Mouse (Mus musculus) limb, embryonic 12.5 days (tissue): ENCODE results near the gene Ttc28. TPM values are rescaled to one million over a fixed set of nuclear protein-coding genes. Genes with fewer than 3 reads are reported as not detected.
A peak's percentile ranks its signal among the peaks of the same experiment; 100 is the strongest.

Experiments
- ATAC-seq: fragments of 200-750 bp; cut with Nextera tagmentation; 2 replicates; pipeline ENCODE4 v1.8.0; 2017; ENCODE audit warnings: low read depth, moderate TSS enrichment; ENCODE audit not compliant: insufficient number of reproducible peaks, insufficient read depth, low FRiP score, low TSS enrichment
- H3K27ac ChIP-seq: fragments of 300-500 bp; sonication (generic); 2 replicates; pipeline ENCODE4 v1.5.1; 2016; ENCODE audit warnings: mild to moderate bottlenecking, moderate library complexity
- H3K27me3 ChIP-seq: fragments of 300-500 bp; sonication (generic); 2 replicates; pipeline ENCODE4 v1.6.1; 2016; ENCODE audit warnings: mild to moderate bottlenecking, moderate library complexity
- H3K36me3 ChIP-seq: fragments of 300-500 bp; sonication (generic); 2 replicates; pipeline ENCODE4 v1.6.1; 2016; ENCODE audit warnings: mild to moderate bottlenecking, moderate library complexity
- H3K4me1 ChIP-seq: fragments of 300-500 bp; sonication (generic); replicated peaks from 2 replicates; pipeline ENCODE4 v1.6.1; 2016
- H3K4me2 ChIP-seq: fragments of 300-500 bp; sonication (generic); 2 replicates; pipeline ENCODE4 v1.6.1; 2016; ENCODE audit warnings: mild to moderate bottlenecking, moderate library complexity
- H3K4me3 ChIP-seq: fragments of 300-500 bp; sonication (generic); replicated peaks from 2 replicates; pipeline ENCODE4 v1.5.1; 2016; ENCODE audit warnings: mild to moderate bottlenecking
- H3K9ac ChIP-seq: fragments of 300-500 bp; sonication (generic); replicated peaks from 2 replicates; pipeline ENCODE4 v1.6.1; 2016; ENCODE audit warnings: mild to moderate bottlenecking, moderate library complexity
- H3K9me3 ChIP-seq: fragments of 300-500 bp; sonication (generic); 2 replicates; pipeline ENCODE4 v1.6.1; 2016; ENCODE audit warnings: mild to moderate bottlenecking, moderate library complexity
- WGBS: fragments of 180-500 bp; shearing (Covaris S2); methylation state at CpG from one replicate; pipeline ENCODE4 v1.1.7; 2016; 5-methylcytosine and 5-hydroxymethylcytosine counted together
- polyA plus RNA-seq: library from polyadenylated mRNA; unstranded; fragments of >200 nt; fragmentation: Nextera tagmentation; extraction: Ambion mirVana; gene quantifications from 2 replicates; pipeline ENCODE4 v1.2.1, GENCODE M21; 2016

Gene Ttc28
- polyA plus RNA-seq, 1 experiment from 2014 or later, result 20.0 TPM

- H3K4me3 ChIP-seq, result no peak overlapping the region
These were observed 81.3 kb downstream of the Ttc28 start for GRCm38 (mm10) chr5:110960890-110961289.

GRCm38 (mm10) chr5:110967483-110968055, 88.0 kb downstream of the Ttc28 start:
- Histone ChIP-seq H3K4me1 (peaks cover 5% of the 10 kb centered on the region; the same call in 1 of the 2 replicates), H3K9ac (no peak overlapping the region), H3K4me2 (no peak overlapping the region), H3K36me3 (no peaks in the 10 kb centered on the region), H3K27me3 (no peaks in the 10 kb centered on the region), H3K9me3 (no peaks in the 10 kb centered on the region), H3K4me3 (no peak overlapping the region), H3K27ac (no peak overlapping the region)
- WGBS, result 79% methylated on average over 11 of the region's 11 CpGs
- ATAC-seq, result no peak

More at GRCm38 (mm10) chr5:110960890-110961289, 81.3 kb downstream of the Ttc28 start:
- WGBS, result 81% methylated on average over 4 of the region's 4 CpGs
- Histone ChIP-seq H3K27me3 (no peaks in the 10 kb centered on the region), H3K9ac (no peak overlapping the region), H3K4me1 (peaks cover 4% of the 10 kb centered on the region), H3K4me2 (no peak overlapping the region), H3K36me3 (no peaks in the 10 kb centered on the region), H3K27ac (no peak overlapping the region), H3K9me3 (no peaks in the 10 kb centered on the region)
- no peak for ATAC-seq

- H3K9ac ChIP-seq, result no peak overlapping the region
- peaks cover 5% of the 10 kb centered on the region; the same call in 1 of the 2 replicates for H3K4me1 ChIP-seq
- ATAC-seq, result no peak
- 76% methylated on average over 1 of the region's 1 CpGs for WGBS
- H3K9me3 ChIP-seq, result no peaks in the 10 kb centered on the region
- H3K27me3 ChIP-seq, result no peaks in the 10 kb centered on the region
- no peak overlapping the region for H3K4me2 ChIP-seq
- H3K36me3 ChIP-seq, result no peaks in the 10 kb centered on the region
- H3K4me3 ChIP-seq, result no peak overlapping the region
- H3K27ac ChIP-seq, result no peak overlapping the region
These were observed 89.0 kb downstream of the Ttc28 start for GRCm38 (mm10) chr5:110968566-110968965.

GRCm38 (mm10) chr5:110970162-110970780, 90.7 kb downstream of the Ttc28 start:
- peaks cover 6% of the 10 kb centered on the region; the same call in 1 of the 2 replicates for H3K36me3 ChIP-seq
- WGBS, result 85% methylated on average over 9 of the region's 9 CpGs
- H3K27ac ChIP-seq, result no peak overlapping the region
- H3K4me2 ChIP-seq, result no peak overlapping the region
- no peak overlapping the region for H3K4me3 ChIP-seq
- no peak for ATAC-seq
- H3K27me3 ChIP-seq, result no peaks in the 10 kb centered on the region
- H3K9me3 ChIP-seq, result peaks cover 9% of the 10 kb centered on the region; the same call in 1 of the 2 replicates
- peaks cover 5% of the 10 kb centered on the region; the same call in 1 of the 2 replicates for H3K4me1 ChIP-seq
- no peak overlapping the region for H3K9ac ChIP-seq

GRCm38 (mm10) chr5:110976721-110977120, 97.1 kb downstream of the Ttc28 start:
- Histone ChIP-seq H3K36me3 (peaks cover 6% of the 10 kb centered on the region; the same call in 1 of the 2 replicates), H3K9me3 (peaks cover 9% of the 10 kb centered on the region; the same call in 1 of the 2 replicates), H3K4me3 (no peak overlapping the region), H3K27me3 (no peaks in the 10 kb centered on the region), H3K4me2 (no peak overlapping the region), H3K4me1 (peaks cover 18% of the 10 kb centered on the region), H3K27ac (no peak overlapping the region), H3K9ac (no peak overlapping the region)
- 86% methylated on average over 7 of the region's 7 CpGs for WGBS
- no peak for ATAC-seq

- Histone ChIP-seq H3K36me3 (peaks cover 6% of the 10 kb centered on the region; the same call in 1 of the 2 replicates), H3K27me3 (no peaks in the 10 kb centered on the region), H3K4me3 (no peak overlapping the region), H3K27ac (no peak overlapping the region), H3K9me3 (peaks cover 9% of the 10 kb centered on the region; the same call in 1 of the 2 replicates), H3K9ac (no peak overlapping the region), H3K4me1 (peaks cover 23% of the 10 kb centered on the region), H3K4me2 (no peak overlapping the region)
- ATAC-seq, result no peak
- 83% methylated on average over 4 of the region's 4 CpGs for WGBS
These were observed 98.2 kb downstream of the Ttc28 start for GRCm38 (mm10) chr5:110977796-110978195.

GRCm38 (mm10) chr5:110978461-110978860, 98.9 kb downstream of the Ttc28 start:
- Histone ChIP-seq H3K4me2 (peak overlapping the region; percentile 89), H3K27ac (peak overlapping the region; percentile 94), H3K9me3 (peaks cover 9% of the 10 kb centered on the region; the same call in 1 of the 2 replicates), H3K4me3 (peak overlapping the region; percentile 78), H3K36me3 (peaks cover 6% of the 10 kb centered on the region; the same call in 1 of the 2 replicates), H3K4me1 (peaks cover 23% of the 10 kb centered on the region), H3K9ac (peak overlapping the region; percentile 87), H3K27me3 (no peaks in the 10 kb centered on the region)
- under 1% methylated on average over 9 of the region's 9 CpGs for WGBS
- ATAC-seq, result peak; percentile 64; the same call in 1 of the 2 replicates

GRCm38 (mm10) chr5:110979011-110979860, 99.6 kb downstream of the Ttc28 start:
- under 1% methylated on average over 97 of the region's 104 CpGs for WGBS
- no peaks in the 10 kb centered on the region for H3K27me3 ChIP-seq
- H3K9me3 ChIP-seq, result peaks cover 5% of the 10 kb centered on the region; the same call in 1 of the 2 replicates
- H3K9ac ChIP-seq, result peak overlapping the region; percentile 87
- peaks cover 25% of the 10 kb centered on the region for H3K4me1 ChIP-seq
- H3K36me3 ChIP-seq, result peaks cover 4% of the 10 kb centered on the region; the same call in 1 of the 2 replicates
- peak overlapping the region; percentile 89 for H3K4me2 ChIP-seq
- H3K27ac ChIP-seq, result peak overlapping the region; percentile 94
- peak overlapping the region; percentile 78 for H3K4me3 ChIP-seq
- peak; percentile 17; the same call in 1 of the 2 replicates for ATAC-seq

GRCm38 (mm10) chr5:110979861-110980346, 100.3 kb downstream of the Ttc28 start:
- ATAC-seq, result peak; percentile 29; the same call in 1 of the 2 replicates
- Histone ChIP-seq H3K36me3 (peaks cover under 1% of the 10 kb centered on the region; the same call in 1 of the 2 replicates), H3K27ac (peak overlapping the region; percentile 94), H3K27me3 (no peaks in the 10 kb centered on the region), H3K4me2 (peak overlapping the region; percentile 89), H3K4me3 (peak overlapping the region; percentile 78), H3K4me1 (peaks cover 29% of the 10 kb centered on the region), H3K9ac (peak overlapping the region; percentile 87), H3K9me3 (no peaks in the 10 kb centered on the region)
- under 1% methylated on average over 14 of the region's 14 CpGs for WGBS

GRCm38 (mm10) chr5:110980576-110980975, 101.0 kb downstream of the Ttc28 start:
- no peak for ATAC-seq
- peak overlapping the region; percentile 94; the same call in 1 of the 2 replicates for H3K27ac ChIP-seq

More at GRCm38 (mm10) chr5:110980576-110980975, 101.0 kb downstream of the Ttc28 start:
- 44% methylated on average over 5 of the region's 5 CpGs for WGBS
- Histone ChIP-seq H3K27me3 (no peaks in the 10 kb centered on the region), H3K9me3 (no peaks in the 10 kb centered on the region), H3K4me3 (peak overlapping the region; percentile 78), H3K4me1 (peaks cover 29% of the 10 kb centered on the region), H3K36me3 (peaks cover 7% of the 10 kb centered on the region; the same call in 1 of the 2 replicates), H3K4me2 (peak overlapping the region; percentile 89), H3K9ac (0 out of 2 replicates have a peak overlapping the region, but pooled peaks have one; percentile 87)
